Mouse (Mus musculus): ENCODE results near the gene Hyal2.

- TF ChIP-seq USF1 (IDR thresholded peaks at IDR 0.05; ENCODE audit: low read depth) (no peak), POLR2A (IDR thresholded peaks at IDR 0.05; ENCODE audit: insufficient read length, low read depth) (no peak), MYOD1 (IDR thresholded peaks at IDR 0.05; ENCODE audit: control insufficient read depth in 1 of 3, insufficient read length in 2 of 3, low read depth in 2 of 3) (no peak)
These were observed 18.9 kb upstream of the Hyal2 start for GRCm38 (mm10) chr9:107548820-107549219.

Measured in myocyte (in vitro differentiated cells).